Mouse (Mus musculus): ENCODE results near the gene Gorab. TPM values are rescaled to one million over a fixed set of nuclear protein-coding genes. Genes with fewer than 3 reads are reported as not detected.
A peak's percentile ranks its signal among the peaks of the same experiment; 100 is the strongest.

Gorab gene
- total RNA-seq (2021), result 1 to 10 TPM; 2.2 to 2.4 TPM
- long read RNA-seq, experiment 1, partial matches to known transcripts, result 0 of 6 reads
- long read RNA-seq, experiment 1, other reads (novel, unspliced or antisense), result 2 of 6 reads
- long read RNA-seq, experiment 2, partial matches to known transcripts, result 0 of 3 reads
- long read RNA-seq, experiment 2, other reads (novel, unspliced or antisense), result 0 of 3 reads

- peak; percentile 94 for DNase-seq (ENCODE audit: low spot score)
Observed at GRCm38 (mm10) chr1:163403498-163404126, at the start of gene Gorab. TSS of gene Gorab (minus strand) at chr1:163403669.

GRCm38 (mm10) chr1:163443832-163444231 lies 40.4 kb upstream of the Gorab start:
- no peak for DNase-seq (ENCODE audit: low spot score)

- no peak for DNase-seq (ENCODE audit: low spot score)
Observed at GRCm38 (mm10) chr1:163439002-163439401, 35.5 kb upstream of the Gorab start.

GRCm38 (mm10) chr1:163423467-163424014 lies 20.1 kb upstream of the Gorab start:
- no peak for DNase-seq (ENCODE audit: low spot score)

GRCm38 (mm10) chr1:163417191-163417590 lies 13.7 kb upstream of the Gorab start:
- DNase-seq (ENCODE audit: low spot score), result no peak

DNA sequence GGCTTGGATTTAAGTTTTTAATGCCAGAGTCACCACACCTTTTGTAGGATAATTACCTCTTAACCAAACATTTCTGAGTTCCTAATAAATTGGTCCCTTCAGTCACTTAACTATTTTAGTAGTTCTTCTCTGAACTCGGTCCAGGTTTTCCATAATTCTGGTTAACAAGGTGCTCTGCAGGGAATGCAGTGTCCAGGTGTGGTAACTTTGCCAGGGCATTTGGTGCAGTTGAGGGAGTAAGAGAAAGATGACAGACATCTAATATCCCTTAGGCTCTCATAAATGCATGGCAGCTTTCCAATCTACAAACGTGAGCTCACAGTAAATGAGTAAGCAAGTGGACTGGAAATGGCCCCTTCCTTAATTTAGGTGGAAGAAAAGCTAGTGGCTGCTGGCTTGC lies 10.7 kb upstream of the Gorab start:
- DNase-seq (ENCODE audit: low spot score), result no peak

- DNase-seq (ENCODE audit: low spot score), result no peak
Observed at GRCm38 (mm10) chr1:163406203-163406602, 2.7 kb upstream of the Gorab start.

GRCm38 (mm10) chr1:163391321-163391720 lies 12.1 kb downstream of the Gorab start:
- DNase-seq (ENCODE audit: low spot score), result no peak

- no peak for DNase-seq (ENCODE audit: low spot score)
Observed at GRCm38 (mm10) chr1:163390044-163390443, 13.4 kb downstream of the Gorab start.

DNA sequence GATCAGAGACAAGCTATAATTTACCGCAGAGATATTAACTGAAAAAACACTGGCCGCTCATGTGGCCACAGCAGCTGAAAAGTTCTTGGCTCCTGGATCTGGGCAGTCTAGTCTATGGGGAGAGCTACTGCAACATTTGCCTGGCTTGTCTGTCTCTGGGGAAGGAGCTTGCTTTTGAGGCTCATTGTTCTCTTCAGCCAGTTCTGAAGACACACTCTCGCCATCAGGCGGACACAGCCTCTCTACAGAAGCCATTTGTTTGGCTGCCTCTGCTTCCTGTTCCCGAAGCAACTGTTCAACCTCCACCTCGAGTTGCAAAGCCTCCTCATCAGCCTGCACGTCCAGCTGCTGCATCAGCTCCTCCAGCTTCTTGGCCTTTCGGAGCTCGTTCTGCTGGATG lies 17.3 kb downstream of the Gorab start:
- DNase-seq (ENCODE audit: low spot score), result no peak

DNA sequence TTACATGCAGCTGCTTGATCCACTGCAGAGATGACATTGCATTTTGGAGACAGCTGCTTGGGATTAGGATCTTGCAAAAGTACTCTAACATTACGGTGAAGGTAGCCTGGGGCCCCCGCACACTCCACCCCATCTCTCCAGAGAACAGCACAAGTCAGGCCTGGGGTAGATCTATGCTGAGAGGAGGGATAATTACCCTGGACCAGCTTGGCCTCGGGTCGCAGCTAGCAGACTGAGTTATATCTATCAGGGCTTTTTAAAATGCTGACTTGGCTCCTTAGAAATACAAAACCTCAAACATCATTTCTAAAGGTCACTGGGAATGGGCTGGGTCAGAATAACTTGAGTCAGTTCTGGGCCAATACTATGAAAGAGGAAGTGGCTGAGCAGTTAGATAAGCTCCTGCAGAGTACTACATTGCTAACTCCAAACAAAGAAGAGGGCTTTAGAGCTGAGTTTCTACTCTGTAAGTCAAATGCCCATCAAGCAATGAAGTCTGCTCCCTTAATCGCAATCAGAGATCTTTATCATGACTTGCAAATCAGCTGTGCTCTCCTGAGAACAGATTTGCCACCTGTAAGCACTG lies 19.9 kb downstream of the Gorab start:
- DNase-seq (ENCODE audit: low spot score), result no peak

DNA sequence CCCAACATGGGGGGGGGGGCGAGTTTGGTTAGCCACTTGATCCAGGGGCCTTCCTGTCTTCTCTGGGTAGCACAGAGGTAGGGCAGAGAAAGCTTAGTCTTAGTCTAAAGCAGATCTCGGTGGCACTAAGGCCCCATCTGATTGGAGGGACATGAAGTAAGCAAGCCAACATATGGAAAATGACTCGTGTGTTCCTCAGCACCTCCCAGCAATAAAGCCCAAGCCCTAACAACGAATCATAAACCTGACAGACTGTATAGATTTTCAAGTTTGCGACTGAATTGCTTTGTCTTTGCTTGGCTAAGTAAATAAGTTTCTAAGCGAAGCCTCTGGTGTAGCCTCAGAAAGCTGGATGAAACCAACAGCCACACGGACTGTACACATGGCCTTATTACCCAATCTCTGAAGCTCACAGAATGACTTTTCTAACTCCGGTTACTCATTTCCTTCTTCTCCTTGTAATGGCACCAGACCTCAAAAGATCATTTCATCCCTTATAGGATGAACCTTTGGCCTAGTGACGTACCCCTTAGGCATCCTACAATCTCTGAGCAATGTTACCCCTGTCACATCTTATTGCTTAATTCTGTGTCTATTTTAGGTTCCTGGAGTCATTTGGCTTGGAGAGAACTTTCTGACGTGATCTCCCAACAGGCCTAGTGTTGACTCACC lies 21.3 kb downstream of the Gorab start:
- no peak for DNase-seq (ENCODE audit: low spot score)

GRCm38 (mm10) chr1:163380591-163380990 lies 22.9 kb downstream of the Gorab start:
- DNase-seq (ENCODE audit: low spot score), result no peak

DNA sequence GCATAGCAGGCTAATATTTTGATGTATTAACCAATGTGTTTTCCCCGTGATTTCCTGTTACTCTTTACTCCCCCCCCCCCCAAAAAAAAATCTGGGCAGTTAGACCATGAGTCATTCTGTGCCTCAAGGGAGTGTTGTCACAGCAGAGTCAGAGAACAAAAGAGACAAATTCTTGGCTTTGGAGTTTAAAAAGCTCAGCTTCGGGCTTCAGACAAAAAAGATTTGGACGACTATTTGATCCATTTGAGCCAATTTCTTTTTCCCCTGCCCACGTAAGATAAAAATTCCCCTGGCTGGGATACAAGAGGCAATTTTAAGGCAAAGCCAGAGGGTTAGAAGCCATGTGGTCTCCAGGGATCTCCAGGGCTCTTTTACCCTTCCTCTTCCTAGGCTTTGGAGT lies 23.4 kb downstream of the Gorab start:
- peak; percentile 49 for DNase-seq (ENCODE audit: low spot score)

GRCm38 (mm10) chr1:163377924-163378323 lies 25.5 kb downstream of the Gorab start:
- DNase-seq (ENCODE audit: low spot score), result no peak

DNA sequence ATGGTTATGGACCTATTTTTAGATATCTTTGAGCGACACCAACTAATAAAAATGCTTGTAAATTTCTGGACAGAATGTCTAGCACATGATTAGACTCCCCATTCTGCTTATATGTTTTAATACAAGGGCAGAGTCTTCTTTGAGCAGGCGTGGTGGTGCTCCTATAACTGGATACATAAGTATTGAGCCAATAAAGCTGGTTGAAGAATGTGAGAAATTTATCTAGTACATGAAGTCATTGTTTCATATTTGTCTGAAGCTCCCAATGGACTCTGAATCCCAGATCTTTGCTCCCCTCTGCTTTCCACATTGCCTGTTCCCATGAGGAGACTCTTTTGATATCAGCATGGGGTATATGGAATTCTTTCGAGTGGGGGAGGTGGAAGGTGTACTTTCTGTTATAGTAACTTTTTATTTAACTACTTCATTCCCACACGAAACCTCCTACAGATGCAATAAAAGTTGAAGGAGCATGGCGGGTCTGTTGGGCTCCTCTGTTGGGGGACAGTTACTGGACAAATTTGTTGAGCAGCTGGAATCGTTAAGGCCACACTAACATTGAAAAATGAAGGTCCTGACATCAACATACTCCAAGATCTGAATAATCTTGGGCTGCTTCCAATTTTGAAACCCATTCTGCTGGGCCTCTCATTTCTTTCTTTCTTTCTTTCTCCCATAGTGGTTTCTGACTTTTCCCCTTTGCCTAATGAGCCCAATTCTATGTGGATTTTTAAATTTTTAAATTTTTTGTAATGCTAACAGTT lies 26.5 kb downstream of the Gorab start:
- DNase-seq (ENCODE audit: low spot score), result no peak

GRCm38 (mm10) chr1:163374455-163374854 lies 29.0 kb downstream of the Gorab start:
- no peak for DNase-seq (ENCODE audit: low spot score)

GRCm38 (mm10) chr1:163362202-163362601 lies 41.3 kb downstream of the Gorab start:
- DNase-seq (ENCODE audit: low spot score), result no peak

- no peak for DNase-seq (ENCODE audit: low spot score)
Observed at GRCm38 (mm10) chr1:163361376-163361775, 42.1 kb downstream of the Gorab start.

- no peak for DNase-seq (ENCODE audit: low spot score)
Observed at GRCm38 (mm10) chr1:163360796-163361195, 42.7 kb downstream of the Gorab start.

DNA sequence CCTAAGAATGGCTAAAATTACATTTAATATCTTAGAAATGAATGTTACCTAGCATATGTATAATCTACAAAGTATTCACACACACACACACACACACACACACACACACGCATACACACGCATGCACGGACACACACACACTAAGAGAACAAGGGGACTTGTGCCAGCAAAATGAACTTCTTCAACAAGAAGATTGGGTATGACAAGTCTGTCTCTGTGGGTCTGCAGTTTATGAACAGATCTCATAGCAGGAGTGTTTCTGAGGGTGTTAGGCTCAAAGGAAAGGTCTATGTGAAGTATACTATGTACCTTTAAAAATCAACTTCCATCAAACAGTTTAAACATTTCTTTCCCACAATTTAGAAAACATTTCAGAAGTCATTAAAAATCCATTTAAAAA lies 43.9 kb downstream of the Gorab start:
- no peak for DNase-seq (ENCODE audit: low spot score)

GRCm38 (mm10) chr1:163358165-163358564 lies 45.3 kb downstream of the Gorab start:
- DNase-seq (ENCODE audit: low spot score), result no peak
